Mouse (Mus musculus): ENCODE results near the gene Dus2.
A peak's percentile ranks its signal among the peaks of the same experiment; 100 is the strongest.
"Not testable (repeated sequence)": the region's sequence is repeated elsewhere in the genome, so short reads cannot be mapped to it uniquely, and the experiment has no call there.

Gene Dus2

DNA sequence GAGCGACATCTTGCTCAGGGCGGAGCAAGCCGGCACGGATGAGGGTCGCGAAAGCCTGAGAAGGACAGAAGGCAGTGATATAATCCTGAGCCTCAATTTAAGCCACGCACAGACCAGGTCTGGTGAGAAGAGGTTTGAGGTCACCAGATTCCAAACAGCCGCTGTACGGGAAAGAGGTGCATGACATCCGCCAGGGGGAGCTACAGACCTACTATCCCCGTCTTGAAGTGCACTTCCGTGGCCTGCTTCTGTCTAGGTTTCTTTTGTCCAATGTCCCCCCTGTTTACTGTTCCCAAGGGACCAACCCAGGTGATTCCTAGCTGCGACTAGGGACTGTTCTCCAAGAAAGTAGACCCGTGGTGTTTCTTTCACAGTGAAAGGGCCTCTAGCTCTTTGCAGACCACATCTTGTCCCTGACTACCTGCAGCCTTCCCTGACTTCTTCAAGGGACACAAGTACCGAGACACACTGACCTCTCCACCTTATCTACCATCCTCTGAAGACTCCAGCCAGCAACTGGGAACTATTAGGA is at the start of gene Dus2:
Gene Dus2, plus strand, starts transcription at position 482 of the 532 bp plus-strand sequence.
- DNase-seq (ENCODE audit: low read depth), result peak; percentile 95

DNA sequence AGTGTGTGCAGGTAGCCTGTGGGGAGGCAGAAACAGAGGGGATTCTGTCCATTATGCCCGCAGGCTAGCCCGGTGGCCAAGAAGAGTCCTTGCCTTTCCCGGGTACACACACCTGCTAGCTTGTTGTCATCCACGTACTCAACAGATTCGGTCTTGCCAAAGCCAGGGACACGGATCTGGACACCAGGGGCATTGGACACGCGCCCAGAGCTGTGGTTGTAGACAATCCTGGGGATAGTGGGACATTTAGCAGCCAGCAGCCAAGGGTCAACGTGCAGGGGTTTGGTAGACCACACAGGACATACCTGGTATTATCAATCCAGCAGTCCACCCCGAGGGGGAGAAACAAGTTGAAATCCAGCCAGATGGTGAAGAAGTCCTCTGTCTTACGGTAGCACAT is 49.1 kb upstream of the Dus2 start:
- DNase-seq (ENCODE audit: low read depth), result no peak

DNA sequence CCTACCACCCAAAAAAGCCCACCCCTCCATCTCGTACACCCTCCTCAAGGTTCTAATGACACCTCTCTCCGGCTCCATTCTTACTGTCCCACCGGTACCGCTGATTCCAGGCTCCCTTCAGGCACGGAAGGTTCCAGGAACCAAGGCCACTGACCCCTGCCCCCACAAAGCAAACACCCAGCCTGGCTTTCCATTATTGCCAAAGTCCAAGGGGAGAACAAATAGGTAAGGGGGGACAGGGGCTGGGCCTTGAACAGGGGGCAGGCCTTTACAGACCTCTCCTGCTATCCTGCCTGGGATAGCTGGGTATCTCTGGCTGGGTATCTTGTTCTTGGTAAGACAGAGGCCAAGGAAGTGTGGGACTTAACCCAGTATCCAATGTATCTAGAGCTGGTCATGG is 48.6 kb upstream of the Dus2 start:
- no peak for DNase-seq (ENCODE audit: low read depth)

DNA sequence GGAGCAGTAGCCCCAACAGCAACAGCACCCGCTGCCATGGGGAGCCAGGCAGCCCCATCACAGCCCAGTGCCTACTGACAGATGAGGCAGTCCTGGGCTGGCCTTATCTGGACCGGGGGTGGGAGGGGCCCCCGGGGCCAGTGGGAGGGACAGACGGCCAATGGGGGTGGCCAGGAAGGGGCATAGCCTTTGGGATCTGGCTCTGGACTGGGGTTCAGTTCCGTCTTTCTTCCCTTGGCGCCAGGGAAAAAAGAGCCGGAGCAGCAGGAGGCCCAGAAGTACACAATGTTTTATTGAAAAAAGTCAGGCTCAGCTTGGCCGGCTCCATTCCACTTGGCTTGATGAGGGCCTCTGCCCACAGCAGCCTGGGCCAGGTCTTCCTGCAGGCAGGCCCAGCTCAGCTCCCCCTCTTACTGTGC is 47.8 kb upstream of the Dus2 start, which contains the start of gene Lcat:
Gene Lcat, minus strand, starts transcription at position 62 of the 419 bp plus-strand sequence.
- no peak for DNase-seq (ENCODE audit: low read depth)

DNA sequence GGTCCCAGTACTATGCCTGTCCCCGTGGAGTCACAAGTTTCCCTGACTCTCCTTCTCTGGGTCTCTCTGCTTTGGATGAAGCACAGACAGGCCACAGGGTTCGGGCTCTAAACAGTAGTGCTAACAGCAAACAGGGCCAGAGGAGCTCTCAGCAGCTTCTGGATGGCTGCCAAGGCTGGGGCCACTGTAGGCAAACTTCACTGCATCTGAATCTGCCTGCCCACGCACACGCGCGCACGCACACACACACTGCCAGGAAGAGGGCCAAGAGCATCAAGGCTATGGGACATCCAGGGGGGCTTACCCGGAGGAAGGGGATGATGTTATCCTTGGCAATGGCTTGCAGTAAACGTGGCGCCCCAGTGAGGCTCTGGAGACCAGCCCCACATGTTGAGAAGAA is 41.8 kb upstream of the Dus2 start:
- peak; percentile 51 for DNase-seq (ENCODE audit: low read depth)

DNA sequence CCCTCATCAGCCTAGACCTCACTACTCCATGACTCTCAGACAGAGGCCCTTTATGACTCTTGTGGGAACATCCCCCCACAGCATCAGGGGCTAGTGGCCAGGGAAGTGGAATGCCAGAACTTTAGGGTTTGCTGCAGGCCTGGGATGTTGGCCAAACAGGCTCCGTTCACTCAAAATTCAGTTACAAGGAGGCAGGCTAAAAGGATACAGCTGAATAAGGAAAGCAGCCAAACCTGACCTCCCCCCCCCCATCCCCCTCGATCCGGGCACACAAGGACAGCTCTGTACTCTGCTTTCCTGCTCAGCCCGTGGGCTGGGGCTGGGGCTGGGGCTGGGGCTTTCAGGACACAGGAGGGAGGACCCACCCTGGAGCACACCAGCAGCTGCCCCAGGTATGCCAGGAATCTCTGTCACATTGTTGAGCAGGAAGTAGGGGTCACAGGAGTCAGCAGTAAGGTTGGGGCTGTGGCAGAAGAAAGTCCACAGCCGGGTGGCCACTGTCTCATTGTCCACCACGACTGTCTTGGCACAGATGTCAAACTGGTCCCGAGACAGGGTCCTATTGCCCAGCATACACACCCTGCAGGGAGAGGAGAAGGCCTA is 40.0 kb upstream of the Dus2 start:
- peak; percentile 66 for DNase-seq (ENCODE audit: low read depth)

DNA sequence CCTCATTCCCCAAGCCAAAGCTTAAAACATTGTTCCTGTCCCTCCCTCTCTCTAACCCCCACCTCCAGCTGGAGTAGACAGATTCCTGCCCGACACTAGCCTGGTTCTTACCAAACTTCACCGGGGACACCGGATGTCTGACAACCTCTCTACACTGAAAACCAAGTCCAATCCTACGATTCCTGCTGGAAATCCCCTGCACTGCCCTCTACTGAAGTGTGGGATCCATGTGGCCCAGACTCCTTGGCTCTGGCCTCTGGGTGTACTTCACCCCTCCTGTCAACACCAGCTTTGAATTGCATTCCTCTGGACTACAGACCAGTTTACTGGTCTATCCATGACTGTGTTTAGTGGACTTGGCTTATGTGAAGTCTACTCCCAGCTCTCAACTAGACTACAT is 34.6 kb upstream of the Dus2 start:
- DNase-seq (ENCODE audit: low read depth), result peak; percentile 73

DNA sequence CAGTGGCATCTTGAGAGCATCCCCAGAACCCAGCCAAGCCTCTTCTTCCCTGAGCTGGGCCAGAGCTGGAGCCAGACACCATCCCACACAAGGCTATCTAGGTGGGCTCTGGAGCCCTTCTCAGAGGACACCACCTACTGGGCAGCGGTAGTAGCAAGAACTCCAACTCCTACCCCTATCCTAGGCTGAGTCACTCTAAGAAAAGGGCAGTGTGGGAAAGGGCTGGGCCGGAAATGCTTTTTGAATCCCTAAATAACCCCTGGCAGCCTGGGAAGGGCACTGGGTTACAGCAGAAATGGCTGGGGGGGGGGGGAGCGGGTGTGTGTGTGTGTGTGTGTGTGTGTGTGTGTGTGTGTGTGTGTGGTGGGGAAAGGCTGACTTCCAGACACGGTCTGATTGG is 33.3 kb upstream of the Dus2 start:
- peak; percentile 51 for DNase-seq (ENCODE audit: low read depth)

DNA sequence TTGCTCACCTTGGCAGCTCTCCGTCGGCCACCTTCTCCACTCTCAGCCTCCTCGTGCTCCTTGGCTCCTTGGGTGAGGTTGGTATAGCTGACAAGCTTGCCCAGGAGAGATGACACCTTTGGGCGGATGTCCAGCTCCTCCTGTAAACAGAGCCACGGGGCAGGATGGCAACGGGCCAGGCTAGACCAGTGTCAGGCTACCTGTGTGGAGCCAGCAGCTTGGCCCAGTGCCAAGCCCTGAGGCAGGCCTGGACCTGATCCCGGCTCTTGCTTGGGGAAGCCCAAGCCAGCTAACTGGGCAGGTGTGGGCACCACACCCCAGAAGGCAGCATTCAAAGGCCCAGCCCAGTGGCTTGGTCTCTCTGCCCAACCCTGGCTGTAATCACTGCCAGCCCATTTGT is 31.8 kb upstream of the Dus2 start:
- DNase-seq (ENCODE audit: low read depth), result peak; percentile 18

DNA sequence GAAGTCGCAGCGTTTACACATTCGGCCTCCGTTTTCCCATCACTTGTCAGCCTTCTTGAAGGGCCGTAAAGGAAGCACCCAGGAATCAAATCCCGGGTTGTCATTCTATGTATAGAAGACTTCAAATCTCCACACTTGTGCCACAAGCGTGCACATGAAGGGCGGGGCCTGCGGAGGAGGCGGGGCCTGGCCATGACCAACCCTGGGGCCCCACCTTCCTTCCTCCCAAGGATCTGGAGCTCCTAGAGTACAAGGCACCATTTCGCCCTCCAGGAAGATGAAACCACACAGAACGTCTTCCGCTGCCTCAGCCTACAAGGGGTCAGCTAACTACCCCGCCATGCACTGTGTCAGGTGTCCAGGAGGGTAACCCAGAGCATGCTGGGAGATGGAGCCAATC is 30.0 kb upstream of the Dus2 start:
- DNase-seq (ENCODE audit: low read depth), result no peak

DNA sequence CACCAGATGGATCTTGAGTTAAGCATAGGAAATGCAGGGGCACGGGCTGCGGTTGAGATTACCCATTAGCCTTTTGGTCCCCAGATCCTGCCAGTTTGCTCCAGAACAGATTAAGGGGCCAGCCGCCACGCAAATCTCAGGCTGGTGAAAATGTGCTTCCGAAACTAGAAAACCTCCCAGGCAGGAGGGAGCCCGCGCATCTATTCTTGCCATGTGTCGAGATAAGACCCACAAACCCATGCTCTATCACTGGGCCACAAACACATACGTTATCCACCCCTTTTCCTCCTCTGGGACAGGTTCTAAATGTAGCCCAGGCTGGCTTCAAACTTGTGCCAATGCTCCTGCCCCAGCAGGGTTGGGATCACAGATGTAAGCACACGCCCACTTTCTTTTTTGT is 29.6 kb upstream of the Dus2 start:
- no peak for DNase-seq (ENCODE audit: low read depth)

DNA sequence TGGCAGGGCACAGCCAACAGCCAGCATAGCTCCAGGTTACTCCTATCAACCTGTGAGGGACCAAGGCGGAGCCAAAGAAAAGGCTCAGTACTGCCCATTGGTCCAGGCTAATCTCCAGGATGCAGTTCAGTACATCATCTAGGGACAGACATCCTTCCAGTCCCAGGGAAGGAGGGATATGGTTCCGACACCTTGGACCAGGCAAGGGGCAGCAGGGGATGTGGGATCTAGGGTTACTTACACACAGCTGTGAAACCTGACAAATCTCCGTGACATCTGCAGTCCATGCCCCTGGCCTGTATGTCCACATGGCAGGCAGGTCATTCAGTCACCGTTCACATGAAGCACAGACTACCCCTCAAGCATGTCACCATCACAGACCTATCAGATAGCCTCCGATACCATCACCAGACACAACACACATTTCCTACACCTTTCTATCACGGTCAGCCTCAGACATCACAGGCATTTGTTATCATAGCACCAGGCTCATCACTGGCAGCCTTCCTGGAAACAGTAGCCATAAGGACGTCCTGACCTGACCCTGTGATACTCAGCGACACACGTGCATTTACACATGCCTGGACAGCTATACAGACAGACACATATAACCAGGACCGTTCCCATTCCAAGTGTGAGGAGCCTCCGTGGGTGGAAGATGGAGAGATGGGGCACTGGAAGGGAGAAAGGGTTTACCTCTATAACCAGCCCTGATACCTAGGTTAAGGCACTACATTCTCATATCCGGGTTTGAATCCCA is 26.5 kb upstream of the Dus2 start:
- no peak for DNase-seq (ENCODE audit: low read depth)

DNA sequence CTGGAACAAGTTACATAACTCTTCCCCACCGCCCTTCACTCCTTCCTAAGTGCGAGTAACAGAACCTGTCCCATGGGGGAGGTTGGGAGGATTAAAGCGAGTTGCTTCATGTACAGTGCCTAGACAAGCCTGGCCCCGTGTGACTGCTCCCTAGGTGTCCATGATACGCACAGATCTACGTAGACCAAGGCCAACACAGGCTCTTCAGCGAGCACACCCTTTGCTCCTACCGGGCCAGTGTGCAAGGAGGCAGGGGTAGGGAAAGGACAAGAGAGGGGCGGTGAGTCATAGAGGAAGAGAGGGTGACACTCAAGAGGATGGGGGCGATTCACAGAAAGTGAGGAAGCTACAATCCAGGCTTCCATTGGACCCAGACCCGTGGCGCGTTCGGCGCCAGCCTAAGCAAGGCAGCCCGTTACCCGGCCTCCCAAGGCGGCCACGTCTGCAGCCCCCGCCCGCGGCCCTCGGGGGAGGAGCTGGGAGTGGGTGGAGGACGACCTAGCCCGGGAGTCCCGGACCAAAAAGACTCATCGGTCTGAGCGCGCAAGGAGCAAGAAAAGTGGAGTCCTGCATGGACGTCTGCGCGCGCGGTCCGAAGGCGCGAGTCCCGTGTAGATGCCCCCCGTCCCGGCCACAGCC is 25.8 kb upstream of the Dus2 start:
- DNase-seq (ENCODE audit: low read depth), result peak; percentile 78

DNA sequence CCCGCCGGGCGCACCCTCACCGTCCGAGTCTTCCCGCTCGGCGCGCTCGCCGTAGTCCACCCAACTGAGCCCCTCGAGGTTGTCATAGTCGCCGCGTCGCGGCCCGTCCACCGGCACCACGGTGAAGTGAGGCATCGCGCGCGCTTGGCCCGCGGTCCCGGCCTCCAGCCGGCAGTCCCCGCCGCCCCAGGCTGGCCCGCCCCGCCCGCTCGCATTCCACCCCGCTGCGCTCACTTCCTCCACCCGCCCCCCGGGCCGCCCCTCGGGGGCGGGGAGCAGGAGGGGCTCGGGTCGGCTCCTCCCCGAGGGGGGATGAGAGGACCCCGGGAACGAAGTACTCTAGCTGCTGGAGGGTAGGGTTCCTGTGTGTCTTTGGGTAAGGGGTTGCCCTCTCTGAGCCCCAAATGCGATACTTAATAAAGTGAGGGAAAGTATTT is 25.2 kb upstream of the Dus2 start, which contains the start of gene Slc12a4:
Gene Slc12a4, minus strand, starts transcription at position 193 of the 437 bp plus-strand sequence.
- DNase-seq (ENCODE audit: low read depth), result peak; percentile 91

DNA sequence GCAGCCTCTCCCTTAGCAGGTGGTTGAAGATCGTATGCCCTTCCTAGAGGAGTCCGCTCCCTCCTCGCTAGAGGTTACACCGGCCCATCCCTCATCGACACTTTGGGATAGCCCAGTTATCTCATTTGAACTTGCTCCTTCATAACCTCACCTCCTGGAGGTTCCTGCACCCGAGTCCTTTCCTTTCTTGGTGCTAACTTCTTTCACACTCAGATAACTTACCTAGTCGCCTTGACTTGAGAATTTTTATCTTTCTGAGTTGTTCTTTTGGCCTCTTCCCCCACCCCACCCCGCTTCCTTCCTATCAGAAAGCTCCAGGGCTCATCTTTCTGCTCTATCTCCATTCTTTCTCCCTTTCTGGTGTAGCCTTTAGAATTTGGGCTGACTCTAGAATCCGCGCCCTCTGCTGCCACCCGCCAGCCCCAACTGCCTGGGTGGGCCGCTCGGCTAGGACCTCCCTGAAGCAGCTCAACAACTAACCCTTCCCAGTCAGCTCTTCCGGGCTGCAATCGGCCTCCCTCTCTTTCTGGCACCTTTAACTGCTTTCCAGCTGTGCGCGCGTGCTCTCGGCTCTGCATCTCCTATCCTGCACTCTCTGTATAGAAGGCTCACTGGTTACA is 24.3 kb upstream of the Dus2 start:
- DNase-seq (ENCODE audit: low read depth), result no peak

DNA sequence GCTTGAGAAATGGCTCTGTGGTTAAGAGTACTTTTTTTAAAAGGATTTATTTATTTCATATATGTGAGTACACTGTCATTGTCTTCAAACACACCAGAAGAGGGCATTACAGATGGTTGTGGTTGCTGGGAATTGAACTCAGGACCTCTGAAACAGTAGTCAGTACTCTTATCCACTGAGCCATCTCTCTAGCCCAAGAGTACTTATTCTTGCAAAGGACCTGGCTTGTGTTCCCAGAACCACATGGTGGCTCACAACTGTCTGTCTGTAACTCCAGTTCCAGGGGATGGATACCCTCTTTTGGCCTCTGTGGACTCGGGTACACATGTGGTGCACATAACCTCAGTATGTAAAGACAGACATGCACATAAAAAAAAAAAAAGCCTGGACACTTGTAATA is 21.8 kb upstream of the Dus2 start:
- no peak for DNase-seq (ENCODE audit: low read depth)

DNA sequence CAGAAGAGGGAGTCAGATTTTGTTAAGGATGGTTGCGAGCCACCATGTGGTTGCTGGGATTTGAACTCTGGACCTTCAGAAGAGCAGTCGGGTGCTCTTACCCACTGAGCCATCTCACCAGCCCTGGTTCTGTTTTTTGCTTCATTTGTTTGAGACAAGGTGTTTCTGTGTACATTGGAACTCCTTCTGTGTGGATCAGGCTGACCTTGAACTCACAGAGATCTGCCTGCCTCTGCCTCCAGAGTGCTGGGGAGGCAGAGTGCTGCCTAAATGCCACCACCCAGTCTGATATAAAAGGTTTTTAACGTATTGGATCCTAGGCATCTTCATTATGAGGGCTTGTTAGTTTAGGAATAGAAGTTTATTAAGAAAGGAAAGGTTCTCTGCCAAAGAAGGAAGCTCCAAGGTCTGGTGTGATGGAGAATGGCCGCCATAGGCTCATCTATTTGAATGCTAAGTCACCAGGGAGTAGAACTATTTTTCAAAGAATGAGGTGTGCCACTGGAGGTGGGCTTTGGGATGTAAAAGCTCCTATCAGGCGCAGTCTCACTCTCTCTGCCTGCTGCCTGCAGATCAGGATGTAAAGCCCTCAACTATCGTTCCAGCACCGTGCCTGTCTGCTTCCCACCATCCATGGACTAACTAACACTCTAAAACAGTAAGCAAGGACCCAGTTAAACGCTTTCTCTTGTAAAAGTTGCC is 20.0 kb upstream of the Dus2 start:
- DNase-seq (ENCODE audit: low read depth), result no peak

DNA sequence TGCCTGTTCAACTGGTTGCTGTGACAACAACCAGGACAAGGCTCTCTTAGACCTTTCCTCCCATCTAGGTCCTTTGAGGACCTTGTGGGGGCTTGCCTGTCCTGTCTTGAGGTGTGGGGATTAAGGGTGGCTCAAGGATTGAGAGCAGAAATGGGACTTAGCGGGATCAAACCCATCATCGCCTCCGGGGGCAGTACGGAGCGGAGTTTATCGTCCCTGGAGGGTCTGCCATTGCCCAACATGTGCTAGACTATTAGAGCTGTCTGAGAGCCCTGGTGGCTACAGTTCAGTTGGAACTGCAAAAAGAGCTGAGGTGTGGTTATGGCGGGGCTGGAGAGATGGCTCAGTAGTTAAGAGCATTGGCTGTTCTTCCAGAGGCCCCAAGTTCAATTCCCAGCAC is 15.8 kb upstream of the Dus2 start:
- peak; percentile 45 for DNase-seq (ENCODE audit: low read depth)

DNA sequence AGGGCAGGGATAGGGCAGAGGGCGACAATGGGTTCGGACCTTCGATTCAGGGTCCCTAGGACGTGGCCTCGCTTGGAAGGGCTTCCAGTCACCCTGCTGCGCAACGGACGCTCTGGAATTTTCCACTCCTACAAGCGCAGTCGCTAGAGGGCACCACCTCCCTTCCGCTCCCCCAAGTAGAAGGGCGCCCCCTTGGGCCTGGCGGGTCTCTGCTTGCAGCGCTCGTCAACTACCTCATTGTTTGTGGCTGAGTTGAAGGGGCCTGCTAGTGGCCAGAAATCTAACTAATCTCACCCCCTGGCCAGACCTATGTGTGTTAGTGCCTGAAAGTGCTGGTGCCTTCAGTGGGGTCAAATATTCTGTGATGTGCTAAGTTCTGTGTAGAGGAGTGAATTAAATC is 11.8 kb upstream of the Dus2 start, which contains the start of gene Dpep3:
Gene Dpep3, minus strand, starts transcription at position 105 of the 400 bp plus-strand sequence.
- DNase-seq (ENCODE audit: low read depth), result no peak

DNA sequence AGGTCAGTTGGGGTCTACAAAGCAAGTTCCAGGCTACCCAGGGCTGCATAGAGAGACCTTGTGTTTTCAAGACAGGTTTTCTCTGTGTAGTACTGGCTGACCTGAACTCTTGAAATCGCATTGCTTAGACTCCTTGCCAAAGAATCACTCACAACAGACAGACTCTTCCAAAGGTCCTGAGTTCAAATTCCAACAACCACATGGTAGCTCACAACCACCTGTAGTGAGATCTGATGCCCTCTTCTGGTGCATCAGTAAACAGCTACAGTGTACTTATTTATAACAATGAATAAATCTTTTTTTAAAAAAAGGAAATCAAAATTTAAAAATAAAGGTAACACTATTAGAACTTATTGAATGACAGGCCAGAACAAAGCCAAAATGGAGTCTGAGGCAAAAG is 10.0 kb upstream of the Dus2 start:
- peak; percentile 22 for DNase-seq (ENCODE audit: low read depth)

DNA sequence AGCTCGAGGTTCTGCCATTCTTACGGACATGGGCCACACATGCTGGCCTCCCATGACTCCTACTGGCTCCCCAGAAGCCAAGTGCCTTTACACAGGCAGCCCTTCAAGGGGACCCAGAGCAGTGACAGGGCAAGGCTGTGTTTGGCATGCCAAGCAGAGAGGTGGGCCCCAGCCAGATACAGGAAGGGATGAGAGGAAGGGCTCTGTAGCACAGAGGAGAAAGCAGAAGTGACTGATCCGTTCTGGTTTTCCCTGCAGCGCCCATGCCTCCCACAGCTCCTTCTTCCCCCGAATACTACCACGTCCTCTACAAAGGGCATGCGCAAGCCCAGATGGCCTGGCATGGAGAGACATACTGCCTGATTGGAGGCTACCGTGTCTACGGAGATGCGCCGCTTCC is 7.7 kb upstream of the Dus2 start:
- not testable (repeated sequence) for DNase-seq (ENCODE audit: low read depth)

DNA sequence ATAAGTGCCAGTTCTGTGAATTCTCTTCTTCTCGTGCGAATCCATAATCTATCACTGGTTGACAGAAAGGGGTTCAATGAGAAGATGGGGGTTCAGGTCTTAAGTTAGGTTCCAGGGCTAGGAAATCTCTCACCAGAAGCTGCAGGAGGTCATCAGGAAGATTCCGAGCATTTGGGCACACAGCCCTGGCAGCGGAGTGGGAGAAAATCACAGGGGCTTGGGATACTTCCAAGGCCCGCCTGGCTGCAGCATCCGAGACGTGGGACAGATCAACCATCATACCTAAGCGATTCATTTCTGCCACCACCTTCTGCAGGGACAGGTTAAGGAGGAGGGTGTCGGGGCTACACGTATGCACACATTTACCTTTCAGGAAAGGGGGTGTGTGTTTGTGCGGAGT is 2.6 kb upstream of the Dus2 start:
- no peak for DNase-seq (ENCODE audit: low read depth)

Measured in NIH3T3 (cell line).